In the genomic region with DNA sequence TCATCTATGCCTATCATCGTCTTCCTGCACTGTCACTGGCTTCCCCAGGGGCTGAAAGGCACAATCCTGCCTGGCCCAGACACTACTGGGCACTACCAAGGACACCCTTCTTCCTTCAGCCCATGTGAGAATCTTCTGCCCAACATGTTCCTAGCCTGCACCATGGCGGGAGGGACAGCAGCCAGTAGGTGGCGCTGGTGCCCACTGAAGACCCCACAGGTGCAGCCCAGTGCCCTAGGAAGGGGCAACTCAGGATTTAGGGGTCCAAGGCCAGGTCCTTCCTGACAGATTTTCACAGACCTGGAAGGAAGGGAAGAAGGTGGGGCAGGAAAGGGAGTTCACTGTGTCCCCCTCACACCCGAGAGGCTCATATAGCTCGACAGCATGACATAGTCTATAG, we compare ENCODE assay signal across 9 mouse cellular contexts. TPM values are rescaled to one million over a fixed set of nuclear protein-coding genes. Genes with fewer than 3 reads are reported as not detected.
DNase-seq lines count a peak whose midpoint lies in the region; ATAC-seq and TF ChIP-seq lines count a peak whose summit lies in the region.
"Had no signal": no experiment of that assay in that cellular context is flagged by ENCODE, and none has a peak within 500 bp of the region (broad histone marks: within the 10 kb centered on the region; RNA-seq: fewer than 3 reads in every experiment).

No protein-coding gene starts in this region.

- H3ac ChIP-seq in myocyte (ENCODE audit: control insufficient read depth, insufficient read length), result no peak overlapping the region

- no peak overlapping the region for H3K4me2 ChIP-seq in hindbrain, embryonic 14.5 days (replicated peaks)
- no peak overlapping the region for H3K4me2 ChIP-seq in hindbrain, embryonic 13.5 days
- H3K4me2 ChIP-seq in myocyte (ENCODE audit: low read depth), result no peak overlapping the region
- H3K4me2 ChIP-seq: embryonic facial prominence, embryonic 15.5 days had no signal

- TF ChIP-seq POLR2A in myocyte (IDR thresholded peaks at IDR 0.05; ENCODE audit: insufficient read length, low read depth), result peak; percentile 22

- H3K4me1 ChIP-seq in hindbrain, embryonic 14.5 days (replicated peaks; ENCODE audit: control insufficient read depth, insufficient read depth, low read length), result peaks cover 3% of the 10 kb centered on the region; the same call in 1 of the 2 replicates
- peaks cover 36% of the 10 kb centered on the region for H3K4me1 ChIP-seq in hindbrain, embryonic 13.5 days (replicated peaks)
- peaks cover 13% of the 10 kb centered on the region; the same call in 1 of the 2 replicates for H3K4me1 ChIP-seq in E14TG2a.4 (replicated peaks; ENCODE audit: low read depth, low read length)

- no peaks in the 10 kb centered on the region for H3K36me3 ChIP-seq in hindbrain, embryonic 14.5 days (replicated peaks; ENCODE audit: control insufficient read depth, insufficient read depth)
- no peaks in the 10 kb centered on the region for H3K36me3 ChIP-seq in hindbrain, embryonic 13.5 days
- H3K36me3 ChIP-seq in E14TG2a.4 (ENCODE audit: insufficient read depth, low read length) (no peaks in the 10 kb centered on the region), myocyte (ENCODE audit: control insufficient read depth, insufficient read depth) (no peaks in the 10 kb centered on the region)
- H3K36me3 ChIP-seq: embryonic facial prominence, embryonic 15.5 days had no signal

- no peaks in the 10 kb centered on the region for H3K79me2 ChIP-seq in myocyte (ENCODE audit: control insufficient read depth, insufficient read depth)

- no peak for ATAC-seq in hindbrain, embryonic 14.5 days (ENCODE audit: low FRiP score)
- no peak for ATAC-seq in hindbrain, embryonic 13.5 days (ENCODE audit: low FRiP score)

- H3K9ac ChIP-seq in hindbrain, embryonic 14.5 days, result no peak overlapping the region
- H3K9ac ChIP-seq in hindbrain, embryonic 13.5 days, result no peak overlapping the region
- H3K9ac ChIP-seq: embryonic facial prominence, embryonic 15.5 days had no signal

- DNase-seq in hindbrain, embryonic 14.5 days (ENCODE audit: low spot score), result peak; percentile 48
- peak; percentile 54 for DNase-seq in adrenal gland, postnatal 25 days
- peak; percentile 42 to 78 for DNase-seq in kidney, postnatal 36 days
- DNase-seq in thymus, postnatal 36 days, result peak; percentile 70 to 77
- no peak for DNase-seq in right cerebral cortex, postnatal 25 days

- WGBS in hindbrain, embryonic 14.5 days, result 47% methylated on average over 5 of the region's 5 CpGs
- WGBS in hindbrain, embryonic 13.5 days, result 41% methylated on average over 5 of the region's 5 CpGs

- peak; percentile 81 for TF ChIP-seq CTCF in E14TG2a.4 (conservative IDR thresholded peaks at IDR 0.05; ENCODE audit: low read length)

- H3K27ac ChIP-seq in hindbrain, embryonic 14.5 days, result no peak overlapping the region
- H3K27ac ChIP-seq in hindbrain, embryonic 13.5 days, result no peak overlapping the region
- H3K27ac ChIP-seq: embryonic facial prominence, embryonic 15.5 days had no signal

- no peaks in the 10 kb centered on the region for H3K27me3 ChIP-seq in hindbrain, embryonic 14.5 days (ENCODE audit: control insufficient read depth, insufficient read depth, low read length)
- peaks cover 12% of the 10 kb centered on the region; the same call in 1 of the 2 replicates for H3K27me3 ChIP-seq in hindbrain, embryonic 13.5 days
- peaks cover 29% of the 10 kb centered on the region for H3K27me3 ChIP-seq in E14TG2a.4 (ENCODE audit: insufficient read depth, low read length)
- H3K27me3 ChIP-seq in myocyte (ENCODE audit: control insufficient read depth, insufficient read depth, insufficient read length), result peaks cover 9% of the 10 kb centered on the region
- H3K27me3 ChIP-seq: embryonic facial prominence, embryonic 15.5 days had no signal

- no peaks in the 10 kb centered on the region for H3K9me3 ChIP-seq in hindbrain, embryonic 14.5 days (ENCODE audit: control insufficient read depth, low read length)
- no peaks in the 10 kb centered on the region for H3K9me3 ChIP-seq in hindbrain, embryonic 13.5 days
- no peaks in the 10 kb centered on the region for H3K9me3 ChIP-seq in E14TG2a.4 (ENCODE audit: low read length)
- H3K9me3 ChIP-seq: embryonic facial prominence, embryonic 15.5 days had no signal

- no peak overlapping the region for H3K4me3 ChIP-seq in hindbrain, embryonic 14.5 days (replicated peaks; ENCODE audit: low read length)
- no peak overlapping the region for H3K4me3 ChIP-seq in hindbrain, embryonic 13.5 days
- no peak overlapping the region for H3K4me3 ChIP-seq in E14TG2a.4 (replicated peaks; ENCODE audit: low read length)
- no peak overlapping the region for H3K4me3 ChIP-seq in myocyte
- H3K4me3 ChIP-seq: embryonic facial prominence, embryonic 15.5 days had no signal

TF ChIP-seq in myocyte, 11 proteins besides CTCF, POLR2A, EP300 and RAD21:
- TF ChIP-seq POLR2AphosphoS2 (IDR thresholded peaks at IDR 0.05; ENCODE audit: insufficient read length, low read depth) (peak; percentile 87), MYOG (IDR thresholded peaks at IDR 0.05; ENCODE audit: control insufficient read depth in 1 of 3, insufficient read depth in 1 of 3, insufficient read length in 2 of 3, low read depth in 2 of 3) (peak in 1 of 3 experiments; percentile 22), TCF12 (IDR thresholded peaks at IDR 0.05; ENCODE audit: insufficient read depth, poor library complexity, severe bottlenecking) (no peak), MYOD1 (IDR thresholded peaks at IDR 0.05; ENCODE audit: control insufficient read depth in 1 of 3, insufficient read length in 2 of 3, low read depth in 2 of 3) (peak in 2 of 3 experiments; percentile 13 to 43)

RNA-seq across cellular contexts. Expression of gene Cd82, which starts 47.7 kb away (rescaled TPM):
- 14.2 and 20.0 TPM in 2 replicates for polyA plus RNA-seq in hindbrain, embryonic 14.5 days (2014; fragmentation: Nextera tagmentation; extraction: Ambion mirVana)
- 19.8 and 23.7 TPM in 2 replicates for polyA plus RNA-seq in hindbrain, embryonic 13.5 days (2015; fragmentation: Nextera tagmentation; extraction: Ambion mirVana)
- 43.0 and 54.8 TPM in 2 replicates for total RNA-seq in adrenal gland, postnatal 25 days (2021)
- 411 TPM for polyA plus RNA-seq in myocyte (2012; fragmentation: generic; extraction: Trizol)

Comparison
In these comparisons a context has a peak if more than half of its experiments do, and no peak if none do; other contexts are left out.
1. RNA of gene Cd82, which starts 47.7 kb away (polyA plus RNA-seq): 411 TPM in myocyte (single experiment); 19.8 to 23.7 TPM in hindbrain, embryonic 13.5 days and 14.2 to 20.0 TPM in hindbrain, embryonic 14.5 days; every median in the first group is over 10 times any median in the second.